Mouse (Mus musculus) right cerebral cortex, postnatal 4 days (tissue): ENCODE measurements around the gene Btn1a1.
A peak's percentile ranks its signal among the peaks of the same experiment; 100 is the strongest.

Source experiments
- DNase-seq: peaks from one replicate; pipeline ENCODE4 v3.0.0-alpha.2; 2022

Btn1a1 gene

GRCm38 (mm10) chr13:23475658-23476057, 10.0 kb upstream of the Btn1a1 start:
- no peak for DNase-seq

GRCm38 (mm10) chr13:23466911-23467310, 1.2 kb upstream of the Btn1a1 start:
- peak; percentile 62 for DNase-seq

- DNase-seq = no peak
Observed at GRCm38 (mm10) chr13:23466306-23466705, 605 bp upstream of the Btn1a1 start.

- DNase-seq = no peak
Observed at GRCm38 (mm10) chr13:23464841-23465366, 797 bp downstream of the Btn1a1 start.

- DNase-seq = peak; percentile 19
Observed at GRCm38 (mm10) chr13:23464224-23464637, 1.5 kb downstream of the Btn1a1 start.

GRCm38 (mm10) chr13:23463381-23464223, 2.1 kb downstream of the Btn1a1 start:
- peak; percentile 81 for DNase-seq

- no peak for DNase-seq
Observed at GRCm38 (mm10) chr13:23462669-23463068, 3.0 kb downstream of the Btn1a1 start.

- no peak for DNase-seq
Observed at GRCm38 (mm10) chr13:23462063-23462462, 3.6 kb downstream of the Btn1a1 start.

- no peak for DNase-seq
Observed at GRCm38 (mm10) chr13:23459264-23459846, 6.3 kb downstream of the Btn1a1 start.

GRCm38 (mm10) chr13:23453926-23454325, 11.8 kb downstream of the Btn1a1 start:
- no peak for DNase-seq

GRCm38 (mm10) chr13:23453362-23453862, 12.3 kb downstream of the Btn1a1 start:
- peak; percentile 58 for DNase-seq

GRCm38 (mm10) chr13:23450398-23450797, 15.3 kb downstream of the Btn1a1 start:
- peak; percentile 84 for DNase-seq

- peak; percentile 58 for DNase-seq
Observed at GRCm38 (mm10) chr13:23449235-23450095, 16.2 kb downstream of the Btn1a1 start.

GRCm38 (mm10) chr13:23448758-23449157, 16.9 kb downstream of the Btn1a1 start:
- DNase-seq = no peak

- DNase-seq = peak; percentile 83
Observed at GRCm38 (mm10) chr13:23446498-23446952, 19.2 kb downstream of the Btn1a1 start.

- peak; percentile 94 for DNase-seq
Observed at GRCm38 (mm10) chr13:23445561-23446320, 20.0 kb downstream of the Btn1a1 start.

GRCm38 (mm10) chr13:23445156-23445555, 20.5 kb downstream of the Btn1a1 start:
- no peak for DNase-seq

- no peak for DNase-seq
Observed at GRCm38 (mm10) chr13:23444451-23444850, 21.2 kb downstream of the Btn1a1 start.

GRCm38 (mm10) chr13:23439901-23440300, 25.8 kb downstream of the Btn1a1 start:
- DNase-seq = no peak

- peak; percentile 69 for DNase-seq
Observed at GRCm38 (mm10) chr13:23438521-23438920, 27.2 kb downstream of the Btn1a1 start.

- peak; percentile 85 for DNase-seq
Observed at GRCm38 (mm10) chr13:23437908-23438307, 27.8 kb downstream of the Btn1a1 start.
